Mouse (Mus musculus): ENCODE data around the gene Slc26a6. TPM values are rescaled to one million over a fixed set of nuclear protein-coding genes. Genes with fewer than 3 reads are reported as not detected.
A peak's percentile ranks its signal among the peaks of the same experiment; 100 is the strongest.

Gene Slc26a6
- 70.8 and 99.5 TPM in 2 replicates for polyA plus RNA-seq (2015; fragmentation: Nextera tagmentation; extraction: Ambion mirVana)

DNA sequence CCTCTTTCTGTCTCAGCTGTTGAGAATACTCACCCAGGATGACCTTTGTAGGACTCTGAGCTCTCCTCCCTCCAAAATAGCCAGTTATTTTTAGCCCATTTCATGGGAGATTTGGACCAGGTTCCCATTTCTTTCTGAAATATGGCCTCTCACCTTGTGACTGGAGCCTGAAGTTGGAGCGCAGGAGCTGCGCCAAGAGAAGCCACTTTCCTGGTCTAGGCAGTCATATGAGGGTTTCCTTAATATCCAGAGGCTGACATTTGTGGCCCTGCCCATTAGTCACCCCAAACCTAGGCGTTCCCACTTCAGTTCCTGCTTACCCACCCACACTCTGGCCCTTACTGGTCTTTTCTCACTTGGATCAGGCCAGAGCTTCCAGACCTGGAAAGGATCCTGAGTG is at the start of gene Slc26a6:
Gene Slc26a6, plus strand, starts transcription at position 308 of the 400 bp plus-strand sequence.
- ATAC-seq = no peak
- H3K27me3 ChIP-seq (replicated peaks; ENCODE audit: control insufficient read depth, insufficient read depth, low read length) = no peaks in the 10 kb centered on the region
- H3K9me3 ChIP-seq (ENCODE audit: control insufficient read depth) = no peaks in the 10 kb centered on the region
- peaks cover 17% of the 10 kb centered on the region; the same call in 1 of the 2 replicates for H3K36me3 ChIP-seq (ENCODE audit: control insufficient read depth, insufficient read depth)
- no peaks in the 10 kb centered on the region for H3K4me1 ChIP-seq (replicated peaks; ENCODE audit: control insufficient read depth, insufficient read depth, low read length)
- H3K9ac ChIP-seq (ENCODE audit: low read depth, low read length) = peak within 1 kb of the TSS; percentile 54
- H3K4me2 ChIP-seq (replicated peaks; ENCODE audit: low read depth) = peak within 1 kb of the TSS; percentile 90
- peak within 1 kb of the TSS; percentile 77 for H3K27ac ChIP-seq (ENCODE audit: low read depth, low read length)
- no peak for TF ChIP-seq CTCF (IDR thresholded peaks at IDR 0.05; ENCODE audit: low read depth)
- WGBS = 88% methylated on average over 3 of the region's 3 CpGs
- H3K4me3 ChIP-seq (ENCODE audit: low read depth, low read length) = peak within 1 kb of the TSS; percentile 60

GRCm38 (mm10) chr9:108805768-108806167 is 47.3 kb upstream of the Slc26a6 start:
- Histone ChIP-seq H3K4me3 (ENCODE audit: low read depth, low read length) (no peak overlapping the region), H3K9me3 (ENCODE audit: control insufficient read depth) (no peaks in the 10 kb centered on the region), H3K36me3 (ENCODE audit: control insufficient read depth, insufficient read depth) (peaks cover 51% of the 10 kb centered on the region), H3K27ac (ENCODE audit: low read depth, low read length) (no peak overlapping the region), H3K4me2 (replicated peaks; ENCODE audit: low read depth) (no peak overlapping the region), H3K9ac (ENCODE audit: low read depth, low read length) (no peak overlapping the region), H3K4me1 (replicated peaks; ENCODE audit: control insufficient read depth, insufficient read depth, low read length) (no peaks in the 10 kb centered on the region), H3K27me3 (replicated peaks; ENCODE audit: control insufficient read depth, insufficient read depth, low read length) (no peaks in the 10 kb centered on the region)
- no peak for TF ChIP-seq CTCF (IDR thresholded peaks at IDR 0.05; ENCODE audit: low read depth)
- WGBS = 81% methylated on average over 8 of the region's 8 CpGs
- ATAC-seq = no peak

GRCm38 (mm10) chr9:108806379-108806778 is 46.7 kb upstream of the Slc26a6 start:
- no peak for ATAC-seq
- H3K27me3 ChIP-seq (replicated peaks; ENCODE audit: control insufficient read depth, insufficient read depth, low read length) = no peaks in the 10 kb centered on the region
- no peaks in the 10 kb centered on the region for H3K4me1 ChIP-seq (replicated peaks; ENCODE audit: control insufficient read depth, insufficient read depth, low read length)
- no peak overlapping the region for H3K9ac ChIP-seq (ENCODE audit: low read depth, low read length)
- TF ChIP-seq CTCF (IDR thresholded peaks at IDR 0.05; ENCODE audit: low read depth) = no peak
- H3K36me3 ChIP-seq (ENCODE audit: control insufficient read depth, insufficient read depth) = peaks cover 46% of the 10 kb centered on the region
- no peak overlapping the region for H3K4me3 ChIP-seq (ENCODE audit: low read depth, low read length)
- H3K4me2 ChIP-seq (replicated peaks; ENCODE audit: low read depth) = no peak overlapping the region
- no peaks in the 10 kb centered on the region for H3K9me3 ChIP-seq (ENCODE audit: control insufficient read depth)
- no peak overlapping the region for H3K27ac ChIP-seq (ENCODE audit: low read depth, low read length)

DNA sequence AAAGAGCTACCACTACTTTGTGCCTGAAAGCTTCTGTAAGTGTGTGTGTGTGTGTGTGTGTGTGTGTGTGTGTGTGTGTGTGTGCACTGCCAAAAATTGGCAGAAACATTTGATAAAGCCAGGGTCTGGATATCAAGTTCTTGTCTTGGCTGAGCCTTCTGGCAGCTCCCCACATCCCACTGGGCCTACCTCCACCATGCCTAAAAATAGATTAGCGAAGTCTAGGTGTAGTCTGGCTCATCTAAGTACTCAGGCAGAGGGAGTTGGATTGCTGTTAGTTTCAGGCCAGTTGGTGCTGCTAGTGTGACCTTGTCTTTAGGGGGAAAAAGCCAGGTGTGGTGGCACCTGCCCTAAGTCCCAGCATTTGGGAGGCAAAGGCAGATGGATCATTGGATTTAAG is 46.3 kb upstream of the Slc26a6 start:
- no peak for TF ChIP-seq CTCF (IDR thresholded peaks at IDR 0.05; ENCODE audit: low read depth)
- no peak for ATAC-seq
- Histone ChIP-seq H3K27me3 (replicated peaks; ENCODE audit: control insufficient read depth, insufficient read depth, low read length) (no peaks in the 10 kb centered on the region), H3K4me1 (replicated peaks; ENCODE audit: control insufficient read depth, insufficient read depth, low read length) (no peaks in the 10 kb centered on the region), H3K4me3 (ENCODE audit: low read depth, low read length) (no peak overlapping the region), H3K9ac (ENCODE audit: low read depth, low read length) (no peak overlapping the region), H3K4me2 (replicated peaks; ENCODE audit: low read depth) (no peak overlapping the region), H3K36me3 (ENCODE audit: control insufficient read depth, insufficient read depth) (peaks cover 46% of the 10 kb centered on the region), H3K27ac (ENCODE audit: low read depth, low read length) (no peak overlapping the region; the same call in none of the 2 replicates), H3K9me3 (ENCODE audit: control insufficient read depth) (no peaks in the 10 kb centered on the region)
- 88% methylated on average over 1 of the region's 1 CpGs for WGBS

DNA sequence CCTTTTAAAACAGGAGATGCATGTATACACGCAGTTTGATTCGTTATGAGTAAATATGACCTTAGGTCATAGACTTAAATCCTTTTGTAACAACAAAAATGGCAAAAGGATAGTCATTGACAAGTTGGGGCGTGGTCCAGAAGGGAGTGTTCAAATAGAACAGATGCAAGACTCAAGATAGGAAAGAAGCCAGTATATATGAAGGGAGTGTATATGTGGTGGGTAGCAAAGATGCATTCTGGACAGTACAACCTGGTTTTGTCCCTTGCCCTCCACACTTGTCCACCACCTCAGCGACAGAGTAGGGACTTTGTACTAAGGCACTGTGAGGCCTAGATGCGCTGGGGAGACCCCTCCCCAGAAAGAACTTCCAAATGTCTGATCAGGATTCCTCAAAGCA is 45.4 kb upstream of the Slc26a6 start:
- H3K27ac ChIP-seq (ENCODE audit: low read depth, low read length) = no peak overlapping the region
- no peak overlapping the region for H3K4me3 ChIP-seq (ENCODE audit: low read depth, low read length)
- H3K9me3 ChIP-seq (ENCODE audit: control insufficient read depth) = no peaks in the 10 kb centered on the region
- peaks cover 54% of the 10 kb centered on the region for H3K36me3 ChIP-seq (ENCODE audit: control insufficient read depth, insufficient read depth)
- ATAC-seq = no peak; the same call in 1 of the 2 replicates
- H3K27me3 ChIP-seq (replicated peaks; ENCODE audit: control insufficient read depth, insufficient read depth, low read length) = no peaks in the 10 kb centered on the region
- H3K4me1 ChIP-seq (replicated peaks; ENCODE audit: control insufficient read depth, insufficient read depth, low read length) = no peaks in the 10 kb centered on the region
- 63% methylated on average over 5 of the region's 5 CpGs for WGBS
- H3K9ac ChIP-seq (ENCODE audit: low read depth, low read length) = no peak overlapping the region
- peak overlapping the region; percentile 97 for H3K4me2 ChIP-seq (replicated peaks; ENCODE audit: low read depth)
- TF ChIP-seq CTCF (IDR thresholded peaks at IDR 0.05; ENCODE audit: low read depth) = no peak

GRCm38 (mm10) chr9:108808163-108808665 is 44.9 kb upstream of the Slc26a6 start, which contains the start of gene Nckipsd:
Gene Nckipsd (plus strand): TSS chr9:108808368.
- Histone ChIP-seq H3K27me3 (replicated peaks; ENCODE audit: control insufficient read depth, insufficient read depth, low read length) (no peaks in the 10 kb centered on the region), H3K4me3 (ENCODE audit: low read depth, low read length) (peak within 1 kb of the TSS; percentile 74), H3K36me3 (ENCODE audit: control insufficient read depth, insufficient read depth) (peaks cover 57% of the 10 kb centered on the region), H3K27ac (ENCODE audit: low read depth, low read length) (no peak within 1 kb of the TSS; the same call in none of the 2 replicates), H3K4me2 (replicated peaks; ENCODE audit: low read depth) (peak within 1 kb of the TSS; percentile 97), H3K9ac (ENCODE audit: low read depth, low read length) (peak within 1 kb of the TSS; percentile 82), H3K4me1 (replicated peaks; ENCODE audit: control insufficient read depth, insufficient read depth, low read length) (no peaks in the 10 kb centered on the region), H3K9me3 (ENCODE audit: control insufficient read depth) (no peaks in the 10 kb centered on the region)
- WGBS = under 1% methylated on average over 62 of the region's 62 CpGs
- peak; percentile 88 for ATAC-seq
- TF ChIP-seq CTCF (IDR thresholded peaks at IDR 0.05; ENCODE audit: low read depth) = peak; percentile 85

All from intestine, postnatal 0 days (tissue).